Mouse (Mus musculus): ENCODE results near the gene Mlh3.

The Mlh3 gene

GRCm38 (mm10) chr12:85227876-85228599 lies 42.4 kb downstream of the Mlh3 start:
- peak; percentile 50 for DNase-seq (ENCODE audit: low read depth, low spot score)

GRCm38 (mm10) chr12:85227227-85227626 lies 43.2 kb downstream of the Mlh3 start:
- DNase-seq (ENCODE audit: low read depth, low spot score), result peak; percentile 40

- peak; percentile 70 for DNase-seq (ENCODE audit: low read depth, low spot score)
Observed at GRCm38 (mm10) chr12:85219905-85220290, 50.5 kb downstream of the Mlh3 start.

- peak; percentile 98 for DNase-seq (ENCODE audit: low read depth, low spot score)
Observed at GRCm38 (mm10) chr12:85219236-85219904, 51.0 kb downstream of the Mlh3 start, which contains the start of gene Eif2b2. TSS of gene Eif2b2 (plus strand) at chr12:85219481.

- DNase-seq (ENCODE audit: low read depth, low spot score), result no peak
Observed at GRCm38 (mm10) chr12:85217733-85218310, 52.6 kb downstream of the Mlh3 start.

GRCm38 (mm10) chr12:85215031-85215430 lies 55.4 kb downstream of the Mlh3 start:
- peak; percentile 77 for DNase-seq (ENCODE audit: low read depth, low spot score)

- DNase-seq (ENCODE audit: low read depth, low spot score), result no peak
Observed at GRCm38 (mm10) chr12:85208687-85209199, 61.7 kb downstream of the Mlh3 start.

GRCm38 (mm10) chr12:85205425-85205824 lies 65.0 kb downstream of the Mlh3 start:
- DNase-seq (ENCODE audit: low read depth, low spot score), result no peak

GRCm38 (mm10) chr12:85204105-85204504 lies 66.3 kb downstream of the Mlh3 start:
- no peak for DNase-seq (ENCODE audit: low read depth, low spot score)

GRCm38 (mm10) chr12:85203699-85204098 lies 66.7 kb downstream of the Mlh3 start:
- peak; percentile 50 for DNase-seq (ENCODE audit: low read depth, low spot score)

- DNase-seq (ENCODE audit: low read depth, low spot score), result no peak
Observed at GRCm38 (mm10) chr12:85202191-85202590, 68.2 kb downstream of the Mlh3 start.

- DNase-seq (ENCODE audit: low read depth, low spot score), result peak; percentile 76
Observed at GRCm38 (mm10) chr12:85201830-85202147, 68.6 kb downstream of the Mlh3 start.

GRCm38 (mm10) chr12:85200929-85201829 lies 69.2 kb downstream of the Mlh3 start:
- no peak for DNase-seq (ENCODE audit: low read depth, low spot score)

GRCm38 (mm10) chr12:85199954-85200353 lies 70.4 kb downstream of the Mlh3 start:
- no peak for DNase-seq (ENCODE audit: low read depth, low spot score)

GRCm38 (mm10) chr12:85197936-85198335 lies 72.5 kb downstream of the Mlh3 start:
- no peak for DNase-seq (ENCODE audit: low read depth, low spot score)

- DNase-seq (ENCODE audit: low read depth, low spot score), result no peak
Observed at GRCm38 (mm10) chr12:85197371-85197770, 73.0 kb downstream of the Mlh3 start.

- no peak for DNase-seq (ENCODE audit: low read depth, low spot score)
Observed at GRCm38 (mm10) chr12:85196191-85196590, 74.2 kb downstream of the Mlh3 start.

- no peak for DNase-seq (ENCODE audit: low read depth, low spot score)
Observed at GRCm38 (mm10) chr12:85195086-85195485, 75.3 kb downstream of the Mlh3 start.

GRCm38 (mm10) chr12:85194623-85195018 lies 75.8 kb downstream of the Mlh3 start:
- DNase-seq (ENCODE audit: low read depth, low spot score), result peak; percentile 53

- no peak for DNase-seq (ENCODE audit: low read depth, low spot score)
Observed at GRCm38 (mm10) chr12:85193923-85194622, 76.3 kb downstream of the Mlh3 start.

GRCm38 (mm10) chr12:85193146-85193545 lies 77.3 kb downstream of the Mlh3 start:
- no peak for DNase-seq (ENCODE audit: low read depth, low spot score)

Measured in 3T3-L1 (cell line).